Mouse (Mus musculus): ENCODE measurements around the gene Ffar3. TPM values are rescaled to one million over a fixed set of nuclear protein-coding genes. Genes with fewer than 3 reads are reported as not detected.

Ffar3 gene
- total RNA-seq, 2 experiments from 2014 or later, result 0.33 TPM; not detected in 1

Other genes starting within 250 kb of the Ffar3 start
- under 1 TPM in 1 of 2 experiments, not detected in 1; 0.43 TPM for gene Upk1a, start 243.3 kb downstream of the Ffar3 start, total RNA-seq (2021)
- 1,000 to 10,000 TPM; 1,179 to 1,185 TPM for gene Cox6b1, start 230.0 kb downstream of the Ffar3 start, total RNA-seq (2021)
- gene Etv2, start 220.3 kb downstream of the Ffar3 start, total RNA-seq (2021), result not detected
- gene Rbm42, start 205.9 kb downstream of the Ffar3 start, total RNA-seq (2021), result 10 to 100 TPM; 83.0 to 88.1 TPM
- 10 to 100 TPM; 10.1 to 10.5 TPM for gene Haus5, start 191.2 kb downstream of the Ffar3 start, total RNA-seq (2021)
- gene Pmis2, start 184.6 kb downstream of the Ffar3 start, total RNA-seq (2021), result not detected
- gene 2200002J24Rik, start 157.3 kb downstream of the Ffar3 start, total RNA-seq (2021), result 1 to 10 TPM; 4.8 to 6.3 TPM
- gene Atp4a, start 144.0 kb downstream of the Ffar3 start, total RNA-seq (2021), result 1 to 10 TPM; 3.1 to 5.9 TPM
- gene Tmem147, start 126.6 kb downstream of the Ffar3 start, total RNA-seq (2021), result 100 to 1,000 TPM; 229 to 231 TPM
- gene Gapdhs, start 112.5 kb downstream of the Ffar3 start, total RNA-seq (2021), result under 1 TPM in 1 of 2 experiments, not detected in 1; 0.26 TPM
- gene Sbsn, start 104.7 kb downstream of the Ffar3 start, total RNA-seq (2021), result 100 to 1,000 TPM; 326 to 370 TPM
- 1 to 10 TPM; 2.4 to 2.5 TPM for gene Dmkn, start 92.4 kb downstream of the Ffar3 start, total RNA-seq (2021)
- gene Krtdap, start 68.3 kb downstream of the Ffar3 start, total RNA-seq (2021), result 1 to 10 TPM in 1 of 2 experiments, not detected in 1; 2.8 TPM
- 1 to 10 TPM; 1.7 to 2.9 TPM for gene Ffar2, start 32.4 kb downstream of the Ffar3 start, total RNA-seq (2021)
- gene Ffar1, start 5.4 kb upstream of the Ffar3 start, total RNA-seq (2021), result not detected
- gene Cd22, start 24.2 kb upstream of the Ffar3 start, total RNA-seq (2021), result under 1 TPM; 0.56 TPM
- under 1 TPM; 0.20 to 0.46 TPM for gene Mag, start 58.7 kb upstream of the Ffar3 start, total RNA-seq (2021)
- gene Hamp2, start 68.5 kb upstream of the Ffar3 start, total RNA-seq (2021), result 10 to 100 TPM in 1 of 2 experiments, not detected in 1; 11.7 TPM
- 10 to 100 TPM in 1 of 2 experiments, not detected in 1; 23.5 TPM for gene Hamp, start 87.9 kb upstream of the Ffar3 start, total RNA-seq (2021)
- 100 to 1,000 TPM; 112 to 141 TPM for gene Usf2, start 100.6 kb upstream of the Ffar3 start, total RNA-seq (2021)
- gene Lsr, start 117.3 kb upstream of the Ffar3 start, total RNA-seq (2021), result 10 to 100 TPM in 1 of 2 experiments, 1 to 10 TPM in 1; 6.1 to 14.6 TPM
- under 1 TPM; 0.30 to 0.96 TPM for gene Fam187b, start 117.6 kb upstream of the Ffar3 start, total RNA-seq (2021)
- 100 to 1,000 TPM in 1 of 2 experiments, 10 to 100 TPM in 1; 34.8 to 103 TPM for gene Fxyd5, start 186.3 kb upstream of the Ffar3 start, total RNA-seq (2021)
- gene Fxyd7, start 195.3 kb upstream of the Ffar3 start, total RNA-seq (2021), result 1 to 10 TPM; 1.2 to 1.6 TPM
- gene Fxyd1, start 201.0 kb upstream of the Ffar3 start, total RNA-seq (2021), result 100 to 1,000 TPM; 167 to 239 TPM
- gene Lgi4, start 203.2 kb upstream of the Ffar3 start, total RNA-seq (2021), result 1 to 10 TPM; 2.7 to 5.4 TPM
- gene Fxyd3, start 220.5 kb upstream of the Ffar3 start, total RNA-seq (2021), result 1 to 10 TPM; 1.5 to 2.3 TPM